19 mouse cellular contexts compared by ENCODE assay signal in the genomic region with DNA sequence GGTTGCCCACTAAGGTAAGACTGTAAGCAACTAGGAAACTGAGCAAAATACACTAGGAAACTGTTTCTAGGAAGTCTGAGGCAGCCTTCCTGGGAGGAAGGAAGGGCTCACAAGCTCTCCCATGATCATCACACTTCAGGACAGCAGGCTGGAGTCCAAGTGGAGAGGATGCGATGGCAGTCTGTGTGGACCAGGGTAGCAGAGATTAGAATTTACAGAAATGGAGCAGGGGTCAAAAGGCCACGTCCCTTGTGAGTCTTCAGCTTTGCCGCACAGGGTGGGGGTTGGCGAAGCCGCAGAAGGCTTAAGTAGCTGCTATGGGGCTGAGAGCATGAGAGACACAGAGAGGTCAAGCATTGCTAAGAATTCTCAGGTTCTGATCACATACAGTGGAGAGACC. TPM values are rescaled to one million over a fixed set of nuclear protein-coding genes. Genes with fewer than 3 reads are reported as not detected.
DNase-seq lines count a peak whose midpoint lies in the region; ATAC-seq and TF ChIP-seq lines count a peak whose summit lies in the region.
"Had no signal": no experiment of that assay in that cellular context is flagged by ENCODE, and none has a peak within 500 bp of the region (broad histone marks: within the 10 kb centered on the region; RNA-seq: fewer than 3 reads in every experiment).

No protein-coding gene starts in this region.

- WGBS in hindbrain, embryonic 13.5 days, result 79% methylated on average over 5 of the region's 5 CpGs
- WGBS in hindbrain, embryonic 12.5 days, result 75% methylated on average over 5 of the region's 5 CpGs
- WGBS in midbrain, embryonic 10.5 days, result 64% methylated on average over 5 of the region's 5 CpGs
- WGBS in midbrain, postnatal 0 days, result 74% methylated on average over 5 of the region's 5 CpGs

- no peaks in the 10 kb centered on the region for H3K9me3 ChIP-seq in hindbrain, embryonic 13.5 days
- H3K9me3 ChIP-seq in hindbrain, embryonic 12.5 days (replicated peaks), result no peaks in the 10 kb centered on the region
- no peaks in the 10 kb centered on the region for H3K9me3 ChIP-seq in midbrain, embryonic 10.5 days (replicated peaks)
- no peaks in the 10 kb centered on the region for H3K9me3 ChIP-seq in midbrain, postnatal 0 days (ENCODE audit: low read length)
- H3K9me3 ChIP-seq: forebrain, embryonic 15.5 days; limb, embryonic 12.5 days; liver, embryonic 13.5 days; megakaryocyte, embryonic 14.5 days had no signal

- no peak overlapping the region for H3K4me2 ChIP-seq in hindbrain, embryonic 13.5 days
- H3K4me2 ChIP-seq in hindbrain, embryonic 12.5 days (replicated peaks), result no peak overlapping the region
- H3K4me2 ChIP-seq in midbrain, postnatal 0 days (ENCODE audit: low read depth, low read length, poor library complexity, severe bottlenecking), result no peak overlapping the region
- H3K4me2 ChIP-seq: forebrain, embryonic 15.5 days; heart, embryonic 11.5 days; limb, embryonic 12.5 days; liver, embryonic 13.5 days had no signal

- no peak for TF ChIP-seq CTCF in midbrain, postnatal 0 days (IDR thresholded peaks at IDR 0.05)

- no peaks in the 10 kb centered on the region for H3K36me3 ChIP-seq in hindbrain, embryonic 13.5 days
- H3K36me3 ChIP-seq in hindbrain, embryonic 12.5 days, result no peaks in the 10 kb centered on the region
- no peaks in the 10 kb centered on the region for H3K36me3 ChIP-seq in midbrain, embryonic 10.5 days
- H3K36me3 ChIP-seq in midbrain, postnatal 0 days (ENCODE audit: insufficient read depth, low read length), result no peaks in the 10 kb centered on the region
- H3K36me3 ChIP-seq: forebrain, embryonic 15.5 days; limb, embryonic 12.5 days; liver, embryonic 13.5 days had no signal

- H3K27me3 ChIP-seq in hindbrain, embryonic 13.5 days, result no peaks in the 10 kb centered on the region
- no peaks in the 10 kb centered on the region for H3K27me3 ChIP-seq in hindbrain, embryonic 12.5 days
- H3K27me3 ChIP-seq in midbrain, embryonic 10.5 days (ENCODE audit: low read depth, poor library complexity, severe bottlenecking), result no peaks in the 10 kb centered on the region
- no peaks in the 10 kb centered on the region for H3K27me3 ChIP-seq in midbrain, postnatal 0 days (ENCODE audit: insufficient read depth, low read length)
- H3K27me3 ChIP-seq: CH12.LX; forebrain, embryonic 15.5 days; limb, embryonic 12.5 days; liver, embryonic 13.5 days; megakaryocyte, embryonic 14.5 days had no signal

- H3K4me3 ChIP-seq in hindbrain, embryonic 13.5 days, result no peak overlapping the region
- H3K4me3 ChIP-seq in hindbrain, embryonic 12.5 days, result no peak overlapping the region
- no peak overlapping the region for H3K4me3 ChIP-seq in midbrain, embryonic 10.5 days
- H3K4me3 ChIP-seq in midbrain, postnatal 0 days (ENCODE audit: low read depth, low read length), result no peak overlapping the region
- H3K4me3 ChIP-seq: erythroblast, embryonic 14.5 days; forebrain, embryonic 15.5 days; limb, embryonic 12.5 days; liver, embryonic 13.5 days; megakaryocyte, embryonic 14.5 days had no signal

- H3K27ac ChIP-seq in hindbrain, embryonic 13.5 days, result no peak overlapping the region
- H3K27ac ChIP-seq in hindbrain, embryonic 12.5 days, result no peak overlapping the region
- H3K27ac ChIP-seq in midbrain, embryonic 10.5 days (replicated peaks), result no peak overlapping the region
- H3K27ac ChIP-seq in midbrain, postnatal 0 days (ENCODE audit: low read depth, low read length), result no peak overlapping the region
- H3K27ac ChIP-seq: forebrain, embryonic 15.5 days; limb, embryonic 12.5 days; liver, embryonic 13.5 days had no signal

- DNase-seq in adrenal gland, adult 8-10 months, result peak; percentile 25
- DNase-seq in adrenal gland, postnatal 4 days (ENCODE audit: low spot score in 2 of 2), result no peak
- peak; percentile 23 for DNase-seq in midbrain, embryonic 10.5 days (ENCODE audit: low spot score)
- no peak for DNase-seq in midbrain, postnatal 0 days (ENCODE audit: low spot score)
- peak; percentile 56 to 62 for DNase-seq in kidney, postnatal 36 days
- DNase-seq in spleen, postnatal 10 days (ENCODE audit: low spot score in 2 of 2), result no peak
- DNase-seq: cerebellum, adult 9-10 months; gastrocnemius, postnatal 36 days; liver, embryonic 13.5 days; thymus, adult 2 months had no signal

- no peak overlapping the region for H3K9ac ChIP-seq in hindbrain, embryonic 13.5 days
- H3K9ac ChIP-seq in hindbrain, embryonic 12.5 days, result no peak overlapping the region
- H3K9ac ChIP-seq in midbrain, postnatal 0 days (replicated peaks; ENCODE audit: low read length, poor library complexity, severe bottlenecking), result no peak overlapping the region
- H3K9ac ChIP-seq: forebrain, embryonic 15.5 days; limb, embryonic 12.5 days; liver, embryonic 13.5 days had no signal

- H3K4me1 ChIP-seq in hindbrain, embryonic 13.5 days (replicated peaks), result peaks cover 12% of the 10 kb centered on the region; the same call in 1 of the 2 replicates
- H3K4me1 ChIP-seq in hindbrain, embryonic 12.5 days, result 0 out of 2 replicates have a peak, but pooled peaks cover 2% of the 10 kb centered on the region
- peaks cover 5% of the 10 kb centered on the region for H3K4me1 ChIP-seq in midbrain, embryonic 10.5 days
- no peaks in the 10 kb centered on the region for H3K4me1 ChIP-seq in midbrain, postnatal 0 days (ENCODE audit: insufficient read depth, low read length)
- H3K4me1 ChIP-seq: megakaryocyte, embryonic 14.5 days had no signal

- ATAC-seq in hindbrain, embryonic 13.5 days (ENCODE audit: low FRiP score), result 0 out of 2 replicates have a peak, but pooled peaks have one; percentile 7
- no peak for ATAC-seq in hindbrain, embryonic 12.5 days (ENCODE audit: low FRiP score)
- no peak for ATAC-seq in midbrain, postnatal 0 days (ENCODE audit: low FRiP score)
- ATAC-seq: forebrain, embryonic 15.5 days; intestine, embryonic 16.5 days had no signal

RNA-seq across cellular contexts. Expression of a gene that starts 37.1 kb away (rescaled TPM):
- 10 to 100 TPM; 14.2 to 20.9 (median 14.5) TPM for total RNA-seq in adrenal gland, adult 8-10 months (2022)
- 10 to 100 TPM; 25.9 to 28.9 TPM for total RNA-seq in adrenal gland, postnatal 4 days (2021)
- polyA plus RNA-seq in hindbrain, embryonic 13.5 days (2015; fragmentation: Nextera tagmentation; extraction: Ambion mirVana), result 78.8 and 79.4 TPM in 2 replicates
- polyA plus RNA-seq in hindbrain, embryonic 12.5 days (2016; fragmentation: Nextera tagmentation; extraction: Ambion mirVana), result 51.0 and 53.7 TPM in 2 replicates
- 33.7 and 35.8 TPM in 2 replicates for polyA plus RNA-seq in midbrain, embryonic 10.5 days (2016; fragmentation: Nextera tagmentation; extraction: Ambion mirVana)
- 70.5 and 77.2 TPM in 2 replicates for total RNA-seq in midbrain, postnatal 0 days (2014; rRNA removed)
- 102 and 106 TPM in 2 replicates for polyA plus RNA-seq in midbrain, postnatal 0 days (2015; fragmentation: Nextera tagmentation; extraction: Ambion mirVana)
- polyA plus RNA-seq: erythroblast, embryonic 14.5 days had no signal

Comparison
In these comparisons a context has a peak if more than half of its experiments do, and no peak if none do; other contexts are left out.
1. DNase-seq: peak in adrenal gland, adult 8-10 months (single experiment), midbrain, embryonic 10.5 days (single experiment) and kidney, postnatal 36 days (2 of 2); none in adrenal gland, postnatal 4 days (0 of 2), midbrain, postnatal 0 days (single experiment) and spleen, postnatal 10 days (0 of 2).